Mouse (Mus musculus) limb, embryonic 11.5 days (tissue): ENCODE measurements around the gene Foxg1. TPM values are rescaled to one million over a fixed set of nuclear protein-coding genes. Genes with fewer than 3 reads are reported as not detected.

Experiments
- ATAC-seq: fragments of 200-750 bp; cut with Nextera tagmentation; 2 replicates; pipeline ENCODE4 v1.8.0; 2017; ENCODE audit warnings: low read depth; ENCODE audit not compliant: insufficient number of reproducible peaks, low FRiP score, low TSS enrichment
- DNase-seq: peaks from one replicate; pipeline ENCODE4 v3.0.0-alpha.2; 2015; ENCODE audit warnings: low spot score
- H3K27ac ChIP-seq: fragments of 300-500 bp; sonication (generic); replicated peaks from 2 replicates; pipeline ENCODE4 v1.5.1; 2014; ENCODE audit warnings: low read depth, mild to moderate bottlenecking, low read length
- H3K27me3 ChIP-seq: fragments of 300-500 bp; sonication (generic); 2 replicates; pipeline ENCODE4 v1.6.1; 2014; ENCODE audit warnings: mild to moderate bottlenecking, low read length, mixed read lengths; ENCODE audit not compliant: control insufficient read depth, insufficient read depth
- H3K36me3 ChIP-seq: fragments of 300-500 bp; sonication (generic); 2 replicates; pipeline ENCODE4 v1.6.1; 2014; ENCODE audit warnings: mild to moderate bottlenecking, low read length, moderate library complexity, mixed read lengths; ENCODE audit not compliant: control insufficient read depth, insufficient read depth
- H3K4me1 ChIP-seq: fragments of 300-500 bp; sonication (generic); 2 replicates; pipeline ENCODE4 v1.6.1; 2014; ENCODE audit warnings: low read length, mixed read lengths; ENCODE audit not compliant: control insufficient read depth, insufficient read depth
- H3K4me2 ChIP-seq: fragments of 300-500 bp; sonication (generic); 2 replicates; pipeline ENCODE4 v1.6.1; 2014; ENCODE audit warnings: low read depth, mild to moderate bottlenecking, moderate library complexity; ENCODE audit not compliant: severe bottlenecking
- H3K4me3 ChIP-seq: fragments of 300-500 bp; sonication (generic); 2 replicates; pipeline ENCODE4 v1.5.1; 2014; ENCODE audit warnings: low read depth, low read length
- H3K9ac ChIP-seq: fragments of 300-500 bp; sonication (generic); 2 replicates; pipeline ENCODE4 v1.6.1; 2014; ENCODE audit warnings: mild to moderate bottlenecking, low read length
- H3K9me3 ChIP-seq: fragments of 300-500 bp; sonication (generic); 2 replicates; pipeline ENCODE4 v1.6.1; 2016; ENCODE audit warnings: low read length; ENCODE audit not compliant: control insufficient read depth
- WGBS: fragments of 180-500 bp; shearing (Covaris S2); extraction: QIAGEN DNeasy Blood & Tissue Kit; methylation state at CpG from one replicate; pipeline ENCODE4 v1.1.7; 2014; 5-methylcytosine and 5-hydroxymethylcytosine counted together
- polyA plus RNA-seq: library from polyadenylated mRNA; unstranded; fragments of >200 nt; fragmentation: Nextera tagmentation; extraction: Ambion mirVana; gene quantifications from 2 replicates; pipeline ENCODE4 v1.2.1, GENCODE M21; 2014

Gene Foxg1
- polyA plus RNA-seq, 1 experiment from 2014 or later, result not detected

DNA sequence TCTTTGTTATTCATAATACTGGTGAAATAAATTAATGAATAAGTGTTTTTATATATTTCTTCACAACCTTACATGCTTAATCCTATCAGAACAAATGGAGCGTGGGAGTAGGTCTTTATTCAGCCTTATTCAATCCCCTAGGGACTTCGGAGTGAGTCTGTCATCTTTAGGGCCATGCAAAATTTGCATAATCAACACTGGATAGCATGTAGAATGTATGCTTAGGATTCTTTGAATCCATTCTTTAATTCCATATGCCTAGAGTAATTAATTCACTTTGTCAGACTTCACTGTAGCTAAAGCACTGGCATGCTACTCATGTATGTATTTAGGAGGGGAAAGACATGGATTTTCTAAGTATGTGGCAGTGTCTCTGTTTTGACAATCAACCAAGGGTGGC lies 27.4 kb downstream of the Foxg1 start:
- no peaks in the 10 kb centered on the region for H3K9me3 ChIP-seq
- DNase-seq (no peak), ATAC-seq (no peak)
- no peak overlapping the region for H3K4me2 ChIP-seq
- no peak overlapping the region for H3K27ac ChIP-seq
- no peaks in the 10 kb centered on the region for H3K4me1 ChIP-seq
- no peak overlapping the region for H3K9ac ChIP-seq
- no peaks in the 10 kb centered on the region for H3K36me3 ChIP-seq
- H3K27me3 ChIP-seq, result no peaks in the 10 kb centered on the region
- no peak overlapping the region for H3K4me3 ChIP-seq
- WGBS, result 80% methylated on average over 2 of the region's 2 CpGs

- Histone ChIP-seq H3K4me2 (no peak overlapping the region), H3K9ac (no peak overlapping the region), H3K27ac (no peak overlapping the region), H3K4me3 (no peak overlapping the region), H3K9me3 (no peaks in the 10 kb centered on the region), H3K36me3 (no peaks in the 10 kb centered on the region), H3K4me1 (no peaks in the 10 kb centered on the region), H3K27me3 (no peaks in the 10 kb centered on the region)
- DNase-seq (no peak), ATAC-seq (no peak)
- 76% methylated on average over 3 of the region's 3 CpGs for WGBS
Observed at GRCm38 (mm10) chr12:49417963-49418362, 35.5 kb downstream of the Foxg1 start.

Other genes starting within 250 kb of the Foxg1 start
- not detected in 2 replicates for gene Gm43517, start 2.5 kb downstream of the Foxg1 start, polyA plus RNA-seq